Mouse (Mus musculus) limb, embryonic 11.5 days (tissue): ENCODE results near the gene Gm26657. TPM values are rescaled to one million over a fixed set of nuclear protein-coding genes. Genes with fewer than 3 reads are reported as not detected.

ENCODE experiments used
- ATAC-seq: fragments of 200-750 bp; cut with Nextera tagmentation; 2 replicates; pipeline ENCODE4 v1.8.0; 2017; ENCODE audit warnings: low read depth; ENCODE audit not compliant: insufficient number of reproducible peaks, low FRiP score, low TSS enrichment
- DNase-seq: peaks from one replicate; pipeline ENCODE4 v3.0.0-alpha.2; 2015; ENCODE audit warnings: low spot score
- H3K27ac ChIP-seq: fragments of 300-500 bp; sonication (generic); replicated peaks from 2 replicates; pipeline ENCODE4 v1.5.1; 2014; ENCODE audit warnings: low read depth, mild to moderate bottlenecking, low read length
- H3K27me3 ChIP-seq: fragments of 300-500 bp; sonication (generic); 2 replicates; pipeline ENCODE4 v1.6.1; 2014; ENCODE audit warnings: mild to moderate bottlenecking, low read length, mixed read lengths; ENCODE audit not compliant: control insufficient read depth, insufficient read depth
- H3K36me3 ChIP-seq: fragments of 300-500 bp; sonication (generic); 2 replicates; pipeline ENCODE4 v1.6.1; 2014; ENCODE audit warnings: mild to moderate bottlenecking, low read length, moderate library complexity, mixed read lengths; ENCODE audit not compliant: control insufficient read depth, insufficient read depth
- H3K4me1 ChIP-seq: fragments of 300-500 bp; sonication (generic); 2 replicates; pipeline ENCODE4 v1.6.1; 2014; ENCODE audit warnings: low read length, mixed read lengths; ENCODE audit not compliant: control insufficient read depth, insufficient read depth
- H3K4me2 ChIP-seq: fragments of 300-500 bp; sonication (generic); 2 replicates; pipeline ENCODE4 v1.6.1; 2014; ENCODE audit warnings: low read depth, mild to moderate bottlenecking, moderate library complexity; ENCODE audit not compliant: severe bottlenecking
- H3K4me3 ChIP-seq: fragments of 300-500 bp; sonication (generic); 2 replicates; pipeline ENCODE4 v1.5.1; 2014; ENCODE audit warnings: low read depth, low read length
- H3K9ac ChIP-seq: fragments of 300-500 bp; sonication (generic); 2 replicates; pipeline ENCODE4 v1.6.1; 2014; ENCODE audit warnings: mild to moderate bottlenecking, low read length
- H3K9me3 ChIP-seq: fragments of 300-500 bp; sonication (generic); 2 replicates; pipeline ENCODE4 v1.6.1; 2016; ENCODE audit warnings: low read length; ENCODE audit not compliant: control insufficient read depth
- WGBS: fragments of 180-500 bp; shearing (Covaris S2); extraction: QIAGEN DNeasy Blood & Tissue Kit; methylation state at CpG from one replicate; pipeline ENCODE4 v1.1.7; 2014; 5-methylcytosine and 5-hydroxymethylcytosine counted together
- polyA plus RNA-seq: library from polyadenylated mRNA; unstranded; fragments of >200 nt; fragmentation: Nextera tagmentation; extraction: Ambion mirVana; gene quantifications from 2 replicates; pipeline ENCODE4 v1.2.1, GENCODE M21; 2014

The Gm26657 gene
- polyA plus RNA-seq, 1 experiment from 2014 or later, result not detected

DNA sequence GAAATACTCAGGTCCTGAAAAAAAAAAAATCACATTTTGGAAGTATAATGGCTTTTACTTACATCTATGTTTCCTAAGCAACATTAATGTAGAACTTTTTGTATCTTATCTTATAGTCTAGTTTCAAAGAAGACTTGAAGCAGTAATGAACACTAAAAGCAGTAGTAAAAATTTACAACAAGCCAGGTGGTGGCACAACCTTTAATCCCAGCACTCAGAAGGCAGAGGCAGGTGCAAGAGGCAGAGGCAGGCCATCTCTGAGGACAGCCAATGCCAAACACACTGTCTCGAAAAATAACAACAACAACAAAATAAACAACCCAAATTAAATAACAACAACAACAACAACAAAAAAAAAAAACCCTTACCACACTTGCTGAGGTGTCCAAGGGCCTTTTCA is 31.2 kb downstream of the Gm26657 start:
- no peak for ATAC-seq
- H3K9ac ChIP-seq, result no peak overlapping the region
- 81% methylated on average over 1 of the region's 1 CpGs for WGBS

More for the DNA sequence above, 31.2 kb downstream of the Gm26657 start:
- H3K4me2 ChIP-seq, result no peak overlapping the region
- no peak overlapping the region for H3K27ac ChIP-seq
- H3K27me3 ChIP-seq, result no peaks in the 10 kb centered on the region
- H3K4me3 ChIP-seq, result no peak overlapping the region
- no peak for DNase-seq
- peaks cover 19% of the 10 kb centered on the region for H3K36me3 ChIP-seq
- H3K4me1 ChIP-seq, result no peaks in the 10 kb centered on the region
- H3K9me3 ChIP-seq, result no peaks in the 10 kb centered on the region

Other genes starting within 250 kb of the Gm26657 start
- gene Actl7b, start 1.4 kb downstream of the Gm26657 start, polyA plus RNA-seq, result not detected in 2 replicates
- gene Actl7a, start 3.3 kb downstream of the Gm26657 start, polyA plus RNA-seq, result not detected in 2 replicates
- gene Elp1, start 62.3 kb downstream of the Gm26657 start, polyA plus RNA-seq, result 101 and 105 TPM in 2 replicates
- gene Fam206a, start 62.3 kb downstream of the Gm26657 start, polyA plus RNA-seq, result 28.6 and 30.5 TPM in 2 replicates
- gene Ctnnal1, start 125.1 kb downstream of the Gm26657 start, polyA plus RNA-seq, result 36.2 and 37.7 TPM in 2 replicates
- 8.8 and 9.4 TPM in 2 replicates for gene Tmem245, start 207.4 kb downstream of the Gm26657 start, polyA plus RNA-seq